ENCODE assay signal across 8 mouse cellular contexts in genomic region chr4:123905126-123905668, GRCm38 (mm10). TPM values are rescaled to one million over a fixed set of nuclear protein-coding genes. Genes with fewer than 3 reads are reported as not detected.
DNase-seq lines count a peak whose midpoint lies in the region; ATAC-seq and TF ChIP-seq lines count a peak whose summit lies in the region.

No protein-coding gene starts in this region.

- ATAC-seq in kidney, embryonic 15.5 days (replicated peaks; ENCODE audit: low FRiP score), result no peak; the same call in 1 of the 2 replicates
- ATAC-seq in Patski, result peak; percentile 56
- no peak for ATAC-seq in forebrain, embryonic 16.5 days
- ATAC-seq in megakaryocyte, adult 5-6 weeks (ENCODE audit: poor library complexity, severe bottlenecking), result peak; percentile 0; the same call in 1 of the 2 replicates

- H3K4me1 ChIP-seq in kidney, embryonic 15.5 days, result peaks cover 9% of the 10 kb centered on the region
- peaks cover 12% of the 10 kb centered on the region; the same call in 1 of the 2 replicates for H3K4me1 ChIP-seq in forebrain, embryonic 16.5 days (replicated peaks; ENCODE audit: control insufficient read depth, insufficient read depth, low read length)

- no peaks in the 10 kb centered on the region for H3K27me3 ChIP-seq in kidney, embryonic 15.5 days
- H3K27me3 ChIP-seq in Patski, result no peaks in the 10 kb centered on the region
- H3K27me3 ChIP-seq in forebrain, embryonic 16.5 days (replicated peaks; ENCODE audit: control insufficient read depth, insufficient read depth, low read length), result no peaks in the 10 kb centered on the region

- DNase-seq in kidney, adult 11 months, result no peak
- DNase-seq in Patski (ENCODE audit: low read depth, low spot score), result no peak
- no peak for DNase-seq in urinary bladder, adult 18-20 months (ENCODE audit: low spot score in 2 of 2)
- no peak for DNase-seq in urinary bladder, postnatal 14 days (ENCODE audit: low spot score)
- DNase-seq in adrenal gland, adult (ENCODE audit: inconsistent age in 2 of 2, low spot score in 1 of 2), result no peak

- in situ Hi-C loops in Patski (cut with MboI; ENCODE audit: low pct_unique_long_range_greater_than_20kb), result loop anchor here (25.0 kb wide), 1 partner anchor 493 kb away; no protein-coding TSS in a partner anchor

- H3K36me3 ChIP-seq in kidney, embryonic 15.5 days, result peaks cover 14% of the 10 kb centered on the region
- H3K36me3 ChIP-seq in forebrain, embryonic 16.5 days (ENCODE audit: control insufficient read depth, insufficient read depth), result peaks cover 4% of the 10 kb centered on the region; the same call in 1 of the 2 replicates

- TF ChIP-seq CTCF in Patski (IDR thresholded peaks at IDR 0.05), result no peak

- POLR2A ChIA-PET in Patski (lab: Charles Lee), result interaction anchor here (0.6 kb wide), 1 partner anchor 26 kb away, joined by 3 read pairs; no protein-coding TSS in a partner anchor

- no peaks in the 10 kb centered on the region for H3K9me3 ChIP-seq in kidney, embryonic 15.5 days (replicated peaks)
- no peaks in the 10 kb centered on the region for H3K9me3 ChIP-seq in forebrain, embryonic 16.5 days (ENCODE audit: control insufficient read depth, low read length)

- H3K4me3 ChIP-seq in kidney, embryonic 15.5 days (replicated peaks), result peak overlapping the region; percentile 90
- peak overlapping the region; percentile 73 for H3K4me3 ChIP-seq in forebrain, embryonic 16.5 days (replicated peaks; ENCODE audit: low read length)

- 1% methylated on average over 53 of the region's 53 CpGs for WGBS in kidney, embryonic 15.5 days
- under 1% methylated on average over 50 of the region's 53 CpGs for WGBS in forebrain, embryonic 16.5 days

- peak overlapping the region; percentile 89 for H3K27ac ChIP-seq in kidney, embryonic 15.5 days
- H3K27ac ChIP-seq in forebrain, embryonic 16.5 days (ENCODE audit: low read length), result no peak overlapping the region

- CTCF ChIA-PET in Patski (lab: Charles Lee), result no interaction called here

- H3K9ac ChIP-seq in kidney, embryonic 15.5 days, result peak overlapping the region; percentile 79
- peak overlapping the region; percentile 59 for H3K9ac ChIP-seq in forebrain, embryonic 16.5 days (replicated peaks; ENCODE audit: low read depth, low read length)

- H3K4me2 ChIP-seq in kidney, embryonic 15.5 days, result peak overlapping the region; percentile 71
- peak overlapping the region; percentile 91 for H3K4me2 ChIP-seq in forebrain, embryonic 16.5 days (ENCODE audit: low read length)

RNA-seq across cellular contexts. Expression of gene Mycbp, which starts 0.6 kb away (rescaled TPM):
- polyA plus RNA-seq in kidney, embryonic 15.5 days (2015; fragmentation: Nextera tagmentation; extraction: Ambion mirVana), result 66.5 and 84.0 TPM in 2 replicates
- polyA plus RNA-seq in Patski (2021), result 45.4 TPM
- 34.1 and 38.8 TPM in 2 replicates for polyA plus RNA-seq in forebrain, embryonic 16.5 days (2015; fragmentation: Nextera tagmentation; extraction: Ambion mirVana)
- total RNA-seq in megakaryocyte, adult 5-6 weeks (2015), result 24.5 and 29.8 TPM in 2 replicates
- 12.5 and 17.8 TPM in 2 replicates for total RNA-seq in megakaryocyte, adult 5-6 weeks (2017)

RNA-seq across cellular contexts. Expression of gene Rragc, which starts 12.0 kb away (rescaled TPM):
- polyA plus RNA-seq in kidney, embryonic 15.5 days (2015; fragmentation: Nextera tagmentation; extraction: Ambion mirVana), result 44.6 and 46.6 TPM in 2 replicates
- 80.9 TPM for polyA plus RNA-seq in Patski (2021)
- polyA plus RNA-seq in forebrain, embryonic 16.5 days (2015; fragmentation: Nextera tagmentation; extraction: Ambion mirVana), result 44.7 and 54.8 TPM in 2 replicates
- total RNA-seq in megakaryocyte, adult 5-6 weeks (2015), result 39.6 and 44.8 TPM in 2 replicates
- 47.6 and 55.2 TPM in 2 replicates for total RNA-seq in megakaryocyte, adult 5-6 weeks (2017)

RNA-seq across cellular contexts. Expression of gene 4930535I16Rik, which starts 12.6 kb away (rescaled TPM):
- polyA plus RNA-seq in kidney, embryonic 15.5 days (2015; fragmentation: Nextera tagmentation; extraction: Ambion mirVana), result not detected in 2 replicates
- polyA plus RNA-seq in Patski (2021), result 0.19 TPM
- not detected in 2 replicates for polyA plus RNA-seq in forebrain, embryonic 16.5 days (2015; fragmentation: Nextera tagmentation; extraction: Ambion mirVana)
- total RNA-seq in megakaryocyte, adult 5-6 weeks (2015), result not detected in 2 replicates
- not detected in 2 replicates for total RNA-seq in megakaryocyte, adult 5-6 weeks (2017)

RNA-seq across cellular contexts. Expression of gene 4933427I04Rik, which starts 45.7 kb away (rescaled TPM):
- polyA plus RNA-seq in kidney, embryonic 15.5 days (2015; fragmentation: Nextera tagmentation; extraction: Ambion mirVana), result 0.17 TPM in 1 of 2 replicates, not detected in the other
- 0.09 TPM for polyA plus RNA-seq in Patski (2021)
- 0.09 and 0.25 TPM in 2 replicates for polyA plus RNA-seq in forebrain, embryonic 16.5 days (2015; fragmentation: Nextera tagmentation; extraction: Ambion mirVana)
- total RNA-seq in megakaryocyte, adult 5-6 weeks (2015), result not detected in 2 replicates
- total RNA-seq in megakaryocyte, adult 5-6 weeks (2017), result not detected in 2 replicates

Comparison
In these comparisons a context has a peak if more than half of its experiments do, and no peak if none do; other contexts are left out.
1. ATAC-seq: peak in Patski (single experiment) and megakaryocyte, adult 5-6 weeks (single experiment); none in kidney, embryonic 15.5 days (single experiment) and forebrain, embryonic 16.5 days (single experiment).